Mouse (Mus musculus) embryonic facial prominence, embryonic 15.5 days (tissue): ENCODE results near the gene Ube2m. TPM values are rescaled to one million over a fixed set of nuclear protein-coding genes. Genes with fewer than 3 reads are reported as not detected.

Experiments used
- ATAC-seq: fragments of 200-750 bp; cut with Nextera tagmentation; 2 replicates; pipeline ENCODE4 v1.8.0; 2017; ENCODE audit warnings: low read depth, moderate TSS enrichment; ENCODE audit not compliant: insufficient number of reproducible peaks, low FRiP score, low TSS enrichment
- H3K27ac ChIP-seq: fragments of 300-500 bp; sonication (generic); replicated peaks from 2 replicates; pipeline ENCODE4 v1.5.1; 2015; ENCODE audit warnings: mild to moderate bottlenecking, inconsistent platforms
- H3K27me3 ChIP-seq: fragments of 300-500 bp; sonication (generic); 2 replicates; pipeline ENCODE4 v1.6.1; 2015; ENCODE audit warnings: inconsistent platforms
- H3K36me3 ChIP-seq: fragments of 300-500 bp; sonication (generic); 2 replicates; pipeline ENCODE4 v1.6.1; 2015; ENCODE audit warnings: mild to moderate bottlenecking, inconsistent platforms
- H3K4me1 ChIP-seq: fragments of 300-500 bp; sonication (generic); 2 replicates; pipeline ENCODE4 v1.6.1; 2015; ENCODE audit warnings: inconsistent platforms
- H3K4me2 ChIP-seq: fragments of 300-500 bp; sonication (generic); replicated peaks from 2 replicates; pipeline ENCODE4 v1.6.1; 2015; ENCODE audit warnings: mild to moderate bottlenecking, inconsistent platforms
- H3K4me3 ChIP-seq: fragments of 300-500 bp; sonication (generic); replicated peaks from 2 replicates; pipeline ENCODE4 v1.5.1; 2015; ENCODE audit warnings: mild to moderate bottlenecking, inconsistent platforms
- H3K9ac ChIP-seq: fragments of 300-500 bp; sonication (generic); 2 replicates; pipeline ENCODE4 v1.6.1; 2015; ENCODE audit warnings: inconsistent platforms
- H3K9me3 ChIP-seq: fragments of 300-500 bp; sonication (generic); replicated peaks from 2 replicates; pipeline ENCODE4 v1.6.1; 2016; ENCODE audit warnings: inconsistent platforms
- WGBS: fragments of 180-500 bp; shearing (Covaris S2); methylation state at CpG from one replicate; pipeline ENCODE4 v1.1.7; 2015; 5-methylcytosine and 5-hydroxymethylcytosine counted together
- polyA plus RNA-seq: library from polyadenylated mRNA; unstranded; fragments of >200 nt; fragmentation: Nextera tagmentation; extraction: Ambion mirVana; gene quantifications from 2 replicates; pipeline ENCODE4 v1.2.1, GENCODE M21; 2015

Ube2m gene
- polyA plus RNA-seq, 1 experiment from 2014 or later, result 127 TPM

DNA sequence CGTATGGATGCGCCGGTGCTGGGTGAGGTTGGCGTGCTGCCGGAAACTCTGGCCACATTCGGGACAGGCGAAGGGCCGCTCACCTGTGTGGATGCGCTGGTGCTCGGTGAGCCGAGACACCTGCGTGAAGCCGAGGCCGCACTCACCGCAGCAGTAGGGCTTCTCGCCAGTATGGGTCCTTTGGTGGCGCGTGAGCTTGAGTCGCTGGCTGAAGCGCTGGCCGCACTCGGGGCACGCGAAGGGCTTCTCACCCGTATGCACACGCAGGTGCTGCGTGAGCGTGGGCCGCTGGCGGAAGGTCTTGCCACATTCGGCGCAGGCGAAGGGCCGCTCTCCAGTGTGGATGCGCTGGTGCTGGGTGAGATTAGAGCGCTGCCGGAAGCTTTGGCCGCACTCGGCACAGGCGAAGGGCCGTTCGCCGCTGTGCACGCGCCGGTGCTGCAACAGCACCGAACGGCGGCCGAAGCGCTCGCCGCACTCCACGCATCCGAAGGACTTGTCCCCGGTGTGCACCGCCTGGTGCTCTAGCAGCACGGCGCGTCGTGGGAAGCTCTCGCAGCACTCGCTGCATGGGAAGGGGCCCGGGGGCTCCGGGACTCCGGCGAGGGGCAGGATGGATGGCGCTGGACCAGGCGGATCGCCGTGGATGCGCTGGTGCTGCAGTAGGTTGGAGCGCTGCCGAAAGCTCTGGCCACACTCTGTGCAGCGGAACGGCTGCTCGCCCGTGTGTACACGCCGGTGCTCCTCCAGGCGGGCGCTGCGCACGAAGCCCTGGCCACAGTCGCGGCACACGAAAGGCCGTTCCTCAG lies 5.6 kb upstream of the Ube2m start:
- no peaks in the 10 kb centered on the region for H3K36me3 ChIP-seq
- no peaks in the 10 kb centered on the region for H3K9me3 ChIP-seq
- 5% methylated on average over 88 of the region's 88 CpGs for WGBS
- H3K4me3 ChIP-seq, result peak overlapping the region; percentile 44
- peaks cover 49% of the 10 kb centered on the region for H3K27me3 ChIP-seq
- H3K9ac ChIP-seq, result peak overlapping the region; percentile 18
- peaks cover 23% of the 10 kb centered on the region for H3K4me1 ChIP-seq
- H3K27ac ChIP-seq, result no peak overlapping the region
- peak overlapping the region; percentile 88 for H3K4me2 ChIP-seq
- ATAC-seq, result 0 out of 2 replicates have a peak, but pooled peaks have one; percentile 23

DNA sequence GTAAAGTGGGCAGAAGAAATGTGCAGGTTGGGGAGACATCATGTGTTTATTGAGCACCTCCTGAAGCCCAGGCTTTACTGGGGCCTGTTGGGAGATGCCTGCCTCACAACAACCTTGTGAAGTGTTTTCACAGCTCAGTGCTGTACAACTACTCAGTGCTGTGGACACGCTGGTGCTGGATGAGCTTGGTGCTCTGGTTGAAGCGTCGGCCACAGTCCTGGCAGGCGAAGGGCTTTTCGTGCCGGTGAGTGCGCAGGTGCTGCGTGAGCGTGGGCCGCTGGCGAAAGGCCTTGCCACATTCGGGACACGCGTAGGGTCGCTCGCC lies 5.0 kb upstream of the Ube2m start:
- WGBS, result 46% methylated on average over 16 of the region's 16 CpGs
- no peak for ATAC-seq

DNA sequence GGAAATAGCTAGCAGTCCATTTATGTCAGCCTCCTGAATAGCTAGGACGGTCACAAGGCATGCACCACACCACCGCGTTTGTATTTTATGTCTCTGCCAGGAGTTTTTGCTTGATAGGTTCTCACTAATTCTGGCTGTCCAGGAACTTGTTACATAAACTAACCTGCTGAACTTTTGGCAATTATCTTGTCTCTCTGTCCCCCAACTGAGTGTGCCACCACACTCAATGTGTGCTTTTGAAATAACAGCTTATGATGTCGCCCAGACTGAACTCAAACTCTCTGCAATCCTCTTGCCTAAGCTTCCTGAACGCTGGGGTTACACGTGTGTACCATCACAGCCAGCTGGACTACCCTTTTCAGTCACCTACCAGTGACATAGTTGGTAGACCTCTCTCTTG lies 4.4 kb upstream of the Ube2m start:
- no peak for ATAC-seq
- H3K27ac ChIP-seq, result no peak overlapping the region
- no peak overlapping the region for H3K4me3 ChIP-seq
- no peak overlapping the region for H3K9ac ChIP-seq
- 75% methylated on average over 6 of the region's 6 CpGs for WGBS
- H3K27me3 ChIP-seq, result peaks cover 49% of the 10 kb centered on the region
- H3K9me3 ChIP-seq, result no peaks in the 10 kb centered on the region
- no peaks in the 10 kb centered on the region for H3K36me3 ChIP-seq
- H3K4me2 ChIP-seq, result no peak overlapping the region
- peaks cover 25% of the 10 kb centered on the region for H3K4me1 ChIP-seq

More for the DNA sequence above, 5.0 kb upstream of the Ube2m start:
- Histone ChIP-seq H3K4me3 (peak overlapping the region; percentile 44; the same call in 1 of the 2 replicates), H3K27ac (no peak overlapping the region), H3K9ac (no peak overlapping the region), H3K36me3 (no peaks in the 10 kb centered on the region), H3K27me3 (peaks cover 49% of the 10 kb centered on the region), H3K9me3 (no peaks in the 10 kb centered on the region), H3K4me1 (peaks cover 25% of the 10 kb centered on the region), H3K4me2 (peak overlapping the region; percentile 88)

DNA sequence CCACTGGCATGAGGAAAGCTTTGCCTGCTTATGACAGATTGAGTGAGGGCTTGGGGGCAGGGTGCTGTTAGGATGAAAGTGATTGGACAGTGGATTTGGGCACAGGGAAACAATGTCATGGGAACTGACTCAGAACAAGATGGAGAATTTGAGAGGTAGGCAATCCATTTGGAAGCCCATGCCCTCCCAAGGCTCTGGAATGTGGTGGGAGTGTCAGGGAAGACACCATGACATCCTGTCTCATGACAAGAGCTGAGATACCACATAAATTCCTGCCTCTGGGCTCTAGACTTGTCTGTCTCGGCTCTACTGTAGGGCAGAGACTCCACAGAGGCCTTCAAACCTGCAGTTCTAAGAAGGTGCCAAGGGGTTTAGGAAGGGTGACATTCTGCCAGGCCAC lies 3.2 kb upstream of the Ube2m start:
- H3K27me3 ChIP-seq, result peaks cover 49% of the 10 kb centered on the region
- H3K4me2 ChIP-seq, result no peak overlapping the region
- H3K4me3 ChIP-seq, result no peak overlapping the region
- no peaks in the 10 kb centered on the region for H3K9me3 ChIP-seq
- no peak overlapping the region for H3K9ac ChIP-seq
- H3K27ac ChIP-seq, result no peak overlapping the region
- H3K36me3 ChIP-seq, result peaks cover 2% of the 10 kb centered on the region
- 47% methylated on average over 1 of the region's 1 CpGs for WGBS
- ATAC-seq, result no peak
- peaks cover 32% of the 10 kb centered on the region for H3K4me1 ChIP-seq

DNA sequence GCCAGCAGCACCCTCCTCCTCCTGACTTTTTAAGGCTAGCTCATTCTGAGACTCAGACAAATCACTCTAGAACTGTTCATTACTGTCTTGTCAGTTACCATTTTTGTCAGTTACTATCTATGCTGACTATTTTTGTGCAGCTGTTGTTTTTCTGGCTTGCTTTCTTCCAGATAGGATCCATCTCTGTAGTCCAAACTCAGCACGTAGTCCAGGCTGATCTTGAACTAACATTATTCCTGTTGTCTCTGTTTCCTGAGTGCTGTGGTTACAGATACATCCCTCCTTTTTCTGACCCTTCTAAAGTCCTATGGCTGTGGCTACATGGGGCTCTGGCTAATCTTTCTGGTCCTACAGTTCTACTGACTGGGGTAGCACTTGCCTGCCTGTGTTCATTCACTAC lies 1.1 kb upstream of the Ube2m start:
- 80% methylated on average over 1 of the region's 1 CpGs for WGBS
- no peak for ATAC-seq
- H3K9ac ChIP-seq, result peak overlapping the region; percentile 97; the same call in 1 of the 2 replicates
- H3K9me3 ChIP-seq, result no peaks in the 10 kb centered on the region
- peaks cover 18% of the 10 kb centered on the region for H3K36me3 ChIP-seq
- peak overlapping the region; percentile 61 for H3K4me2 ChIP-seq
- H3K4me1 ChIP-seq, result peaks cover 43% of the 10 kb centered on the region
- H3K27me3 ChIP-seq, result peaks cover 33% of the 10 kb centered on the region
- peak overlapping the region; percentile 79 for H3K4me3 ChIP-seq
- no peak overlapping the region for H3K27ac ChIP-seq

DNA sequence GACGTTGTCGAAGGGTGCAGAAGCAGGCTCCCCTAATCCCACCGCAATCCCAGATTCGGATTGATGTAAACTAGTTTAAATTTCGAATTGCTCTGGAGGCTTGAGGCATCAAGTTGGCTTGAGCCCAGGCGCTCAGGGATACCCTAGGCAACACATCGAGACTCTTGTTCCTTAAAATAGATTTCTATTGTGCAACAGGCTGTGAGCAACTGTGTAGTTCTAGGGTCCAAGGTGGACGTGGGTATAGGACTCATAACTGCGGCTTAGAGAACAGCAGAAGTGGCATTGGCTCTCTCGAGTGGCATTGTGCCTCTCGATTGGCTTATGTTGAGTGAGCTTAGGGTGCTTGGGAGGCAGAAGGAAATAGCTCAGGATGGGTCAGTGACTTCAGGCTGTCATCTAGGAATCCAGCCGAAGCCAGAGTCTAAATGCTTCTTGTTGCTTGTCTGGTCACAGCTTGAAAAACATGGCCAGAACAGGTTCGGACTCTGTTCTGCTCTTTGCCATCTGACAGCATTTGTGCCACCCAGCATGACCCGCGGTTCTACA lies 620 bp upstream of the Ube2m start:
- ATAC-seq, result no peak
- no peaks in the 10 kb centered on the region for H3K9me3 ChIP-seq
- peaks cover 28% of the 10 kb centered on the region for H3K27me3 ChIP-seq
- H3K4me3 ChIP-seq, result peak overlapping the region; percentile 79
- peak overlapping the region; percentile 100 for H3K27ac ChIP-seq
- H3K9ac ChIP-seq, result peak overlapping the region; percentile 97
- peak overlapping the region; percentile 61 for H3K4me2 ChIP-seq
- H3K4me1 ChIP-seq, result peaks cover 43% of the 10 kb centered on the region
- 17% methylated on average over 15 of the region's 15 CpGs for WGBS
- peaks cover 18% of the 10 kb centered on the region for H3K36me3 ChIP-seq

DNA sequence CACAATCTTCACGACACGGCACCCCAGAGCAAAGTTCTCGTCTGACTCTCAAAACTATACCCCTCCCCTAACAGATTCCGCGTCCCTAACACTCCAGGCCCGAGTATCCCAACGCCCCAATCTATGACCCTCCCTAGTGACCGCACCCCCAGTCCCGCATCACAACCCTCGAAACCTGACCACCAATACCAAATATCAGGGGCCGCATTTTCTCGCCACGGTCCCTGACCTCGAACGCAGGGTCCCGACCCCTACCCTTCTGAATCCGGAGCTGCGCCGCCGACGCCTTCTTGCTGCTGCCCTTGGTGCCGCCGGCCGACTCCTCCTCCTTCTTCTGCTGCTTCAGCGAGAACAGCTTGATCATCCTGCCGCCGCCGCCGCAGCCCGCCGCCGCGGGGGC lies 709 bp downstream of the Ube2m start:
- Histone ChIP-seq H3K4me3 (peak overlapping the region; percentile 79), H3K36me3 (peaks cover 31% of the 10 kb centered on the region), H3K9ac (peak overlapping the region; percentile 97), H3K9me3 (no peaks in the 10 kb centered on the region), H3K27ac (peak overlapping the region; percentile 100), H3K4me2 (peak overlapping the region; percentile 61), H3K4me1 (peaks cover 50% of the 10 kb centered on the region), H3K27me3 (peaks cover 15% of the 10 kb centered on the region)
- under 1% methylated on average over 32 of the region's 33 CpGs for WGBS
- no peak; the same call in 1 of the 2 replicates for ATAC-seq

DNA sequence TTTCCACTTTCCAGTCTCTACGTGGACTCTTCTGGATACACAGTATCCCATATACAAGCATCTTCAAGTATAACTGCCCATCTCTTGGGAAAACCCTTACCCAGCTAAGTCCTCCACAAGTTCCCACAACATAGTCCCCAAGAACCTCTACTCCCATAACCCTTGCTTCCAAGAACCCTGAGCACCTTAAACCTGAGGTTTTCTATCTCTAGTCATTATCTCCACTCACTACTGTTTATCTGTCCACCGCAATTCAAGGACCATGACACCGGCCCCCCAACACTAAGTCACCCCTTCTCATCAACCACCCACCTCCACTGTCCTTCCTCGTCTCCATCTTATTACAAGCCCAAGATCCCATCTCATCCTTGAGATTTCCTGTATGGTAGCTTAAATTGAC lies 1.3 kb downstream of the Ube2m start:
- H3K36me3 ChIP-seq, result peaks cover 36% of the 10 kb centered on the region
- H3K4me3 ChIP-seq, result peak overlapping the region; percentile 79
- H3K9ac ChIP-seq, result peak overlapping the region; percentile 97
- H3K4me2 ChIP-seq, result peak overlapping the region; percentile 61
- H3K9me3 ChIP-seq, result no peaks in the 10 kb centered on the region
- H3K27ac ChIP-seq, result peak overlapping the region; percentile 100; the same call in 1 of the 2 replicates
- peaks cover 50% of the 10 kb centered on the region for H3K4me1 ChIP-seq
- peaks cover 9% of the 10 kb centered on the region for H3K27me3 ChIP-seq
- 44% methylated on average over 4 of the region's 4 CpGs for WGBS
- ATAC-seq, result no peak

DNA sequence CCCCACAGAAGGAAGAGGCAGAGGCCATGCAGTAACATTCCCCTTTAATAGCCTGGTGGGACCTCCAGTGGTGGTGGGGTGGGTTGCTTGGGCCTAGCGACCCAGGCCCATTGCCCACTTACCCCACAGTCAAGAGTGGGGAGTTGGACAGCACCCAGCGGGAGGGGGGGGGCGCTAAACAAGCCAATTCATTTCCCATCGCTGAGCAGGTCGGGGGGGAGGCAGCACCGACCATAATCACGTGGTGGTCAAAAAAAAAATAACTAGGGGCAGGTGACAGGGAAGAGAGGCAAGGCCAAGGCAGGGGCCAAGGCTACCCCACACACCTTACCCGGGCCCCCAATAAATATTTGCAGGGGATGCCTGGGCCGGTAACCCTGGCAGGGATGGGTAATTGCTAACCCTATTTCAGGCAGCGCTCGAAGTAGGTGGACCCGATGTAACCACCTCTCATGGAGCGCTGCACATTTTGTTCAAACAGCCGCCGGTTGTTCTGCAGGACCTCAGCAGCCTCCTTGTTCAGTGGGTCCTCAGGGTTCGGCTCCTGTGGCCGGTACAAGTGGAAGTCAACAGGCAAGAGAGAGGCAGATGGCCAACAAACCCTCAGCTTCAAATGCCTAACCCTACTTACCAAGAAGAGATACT lies 2.7 kb downstream of the Ube2m start:
- 79% methylated on average over 17 of the region's 17 CpGs for WGBS
- no peaks in the 10 kb centered on the region for H3K27me3 ChIP-seq
- H3K4me1 ChIP-seq, result peaks cover 50% of the 10 kb centered on the region
- peak overlapping the region; percentile 84 for H3K4me2 ChIP-seq
- ATAC-seq, result no peak
- H3K36me3 ChIP-seq, result peaks cover 51% of the 10 kb centered on the region
- no peaks in the 10 kb centered on the region for H3K9me3 ChIP-seq
- peak overlapping the region; percentile 95 for H3K27ac ChIP-seq
- H3K9ac ChIP-seq, result peak overlapping the region; percentile 26
- peak overlapping the region; percentile 65 for H3K4me3 ChIP-seq

DNA sequence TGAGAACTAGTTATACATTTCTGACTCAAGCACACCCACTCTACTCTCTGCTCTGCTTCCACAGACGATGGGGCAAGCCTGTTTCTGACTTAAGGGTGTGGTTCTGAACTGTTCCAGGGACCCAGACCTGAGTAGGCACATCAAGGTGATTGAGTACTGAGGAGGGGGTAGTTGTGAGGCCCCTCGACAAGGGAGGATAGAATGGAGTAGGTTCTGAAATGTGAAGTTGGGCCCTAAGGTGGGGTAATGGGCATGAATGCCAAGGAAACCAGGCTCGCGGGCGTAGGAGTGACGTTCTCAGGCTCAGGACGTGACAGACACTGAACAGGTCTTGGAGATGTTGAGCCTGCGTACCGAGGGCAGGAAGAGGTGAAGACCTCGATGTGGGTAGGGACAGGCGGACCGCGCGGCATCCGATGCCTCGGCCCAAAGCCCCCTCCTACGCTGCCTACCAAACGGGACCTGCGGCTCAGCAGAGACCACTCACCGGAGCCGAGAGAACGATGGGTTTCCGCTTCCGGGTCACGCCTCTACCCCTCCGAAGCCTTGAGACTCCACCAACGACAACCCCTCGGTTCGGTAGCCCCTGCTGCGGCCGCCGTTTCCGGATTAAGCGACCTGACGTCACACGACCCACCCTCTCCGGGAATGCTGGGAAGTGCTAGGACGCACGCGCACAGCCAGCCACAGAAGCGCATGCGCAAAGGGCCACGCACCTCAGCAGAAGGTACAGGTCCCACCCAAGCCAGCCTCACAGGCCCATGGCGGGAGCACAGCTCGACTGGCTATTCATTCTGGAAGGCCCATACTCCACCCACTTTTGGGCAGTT lies 3.7 kb downstream of the Ube2m start, which contains the start of gene Chmp2a:
TSS of gene Chmp2a (minus strand) at position 660 of the 830 bp plus-strand sequence.
- Histone ChIP-seq H3K27me3 (no peaks in the 10 kb centered on the region), H3K27ac (peak within 1 kb of the TSS; percentile 95), H3K4me3 (peak within 1 kb of the TSS; percentile 65), H3K36me3 (peaks cover 61% of the 10 kb centered on the region), H3K9me3 (no peaks in the 10 kb centered on the region), H3K9ac (peak within 1 kb of the TSS; percentile 67), H3K4me2 (peak within 1 kb of the TSS; percentile 84), H3K4me1 (peaks cover 49% of the 10 kb centered on the region)
- WGBS, result under 1% methylated on average over 45 of the region's 45 CpGs
- peak; percentile 80 for ATAC-seq
